Mouse (Mus musculus): ENCODE data around the gene Hspa1a.

GRCm38 (mm10) chr17:34944362-34944761 lies 27.6 kb downstream of the Hspa1a start:
- TF ChIP-seq CTCF (IDR thresholded peaks at IDR 0.05; ENCODE audit: low read depth): no peak
- no peak for TF ChIP-seq EP300 (IDR thresholded peaks at IDR 0.05; ENCODE audit: low read depth)

Measured in heart, postnatal 0 days (tissue).